Mouse (Mus musculus) heart, embryonic 15.5 days (tissue): Measurements from ENCODE around the gene Slc26a10. TPM values are rescaled to one million over a fixed set of nuclear protein-coding genes. Genes with fewer than 3 reads are reported as not detected.

Experiments used
- ATAC-seq: fragments of 200-750 bp; cut with Nextera tagmentation; replicated peaks from 2 replicates; pipeline ENCODE4 v1.8.0; 2017; ENCODE audit warnings: low read depth, moderate TSS enrichment; ENCODE audit not compliant: insufficient number of reproducible peaks, insufficient read depth, low FRiP score
- H3K27ac ChIP-seq: fragments of 300-500 bp; sonication (generic); 2 replicates; pipeline ENCODE4 v1.5.1; 2015; ENCODE audit warnings: mild to moderate bottlenecking, inconsistent platforms
- H3K27me3 ChIP-seq: fragments of 300-500 bp; sonication (generic); 2 replicates; pipeline ENCODE4 v1.6.1; 2015; ENCODE audit warnings: inconsistent platforms
- H3K36me3 ChIP-seq: fragments of 300-500 bp; sonication (generic); 2 replicates; pipeline ENCODE4 v1.6.1; 2015; ENCODE audit warnings: mild to moderate bottlenecking, inconsistent platforms
- H3K4me1 ChIP-seq: fragments of 300-500 bp; sonication (generic); replicated peaks from 2 replicates; pipeline ENCODE4 v1.6.1; 2015; ENCODE audit warnings: inconsistent platforms
- H3K4me2 ChIP-seq: fragments of 300-500 bp; sonication (generic); 2 replicates; pipeline ENCODE4 v1.6.1; 2015; ENCODE audit warnings: inconsistent platforms, mild to moderate bottlenecking, moderate library complexity
- H3K4me3 ChIP-seq: fragments of 300-500 bp; sonication (generic); 2 replicates; pipeline ENCODE4 v1.5.1; 2015; ENCODE audit warnings: mild to moderate bottlenecking, inconsistent platforms
- H3K9ac ChIP-seq: fragments of 300-500 bp; sonication (generic); 2 replicates; pipeline ENCODE4 v1.6.1; 2015; ENCODE audit warnings: mild to moderate bottlenecking, inconsistent platforms
- H3K9me3 ChIP-seq: fragments of 300-500 bp; sonication (generic); replicated peaks from 2 replicates; pipeline ENCODE4 v1.6.1; 2016; ENCODE audit warnings: inconsistent platforms
- WGBS: fragments of 180-500 bp; shearing (Covaris S2); methylation state at CpG from one replicate; pipeline ENCODE4 v1.1.7; 2015; ENCODE audit warnings: mixed read lengths; 5-methylcytosine and 5-hydroxymethylcytosine counted together
- polyA plus RNA-seq: library from polyadenylated mRNA; unstranded; fragments of >200 nt; fragmentation: Nextera tagmentation; extraction: Ambion mirVana; gene quantifications from 2 replicates; pipeline ENCODE4 v1.2.1, GENCODE M21; 2015

Slc26a10 gene
- polyA plus RNA-seq, 1 experiment from 2014 or later = 15.6 TPM

GRCm38 (mm10) chr10:127180695-127181047 lies 226 bp upstream of the Slc26a10 start:
- 0 out of 2 replicates have a peak overlapping the region, but pooled peaks have one; percentile 37 for H3K27ac ChIP-seq
- H3K9ac ChIP-seq = 0 out of 2 replicates have a peak overlapping the region, but pooled peaks have one; percentile 32
- no peak for ATAC-seq
- H3K27me3 ChIP-seq = peaks cover 97% of the 10 kb centered on the region
- no peaks in the 10 kb centered on the region for H3K36me3 ChIP-seq
- H3K4me2 ChIP-seq = peak overlapping the region; percentile 60
- peak overlapping the region; percentile 41; the same call in 1 of the 2 replicates for H3K4me3 ChIP-seq
- no peaks in the 10 kb centered on the region for H3K9me3 ChIP-seq
- 19% methylated on average over 3 of the region's 3 CpGs for WGBS
- peaks cover 39% of the 10 kb centered on the region for H3K4me1 ChIP-seq

- Histone ChIP-seq H3K4me3 (peak overlapping the region; percentile 41), H3K9ac (no peak overlapping the region), H3K27me3 (peaks cover 93% of the 10 kb centered on the region), H3K36me3 (no peaks in the 10 kb centered on the region), H3K9me3 (no peaks in the 10 kb centered on the region), H3K27ac (no peak overlapping the region), H3K4me1 (peaks cover 32% of the 10 kb centered on the region), H3K4me2 (peak overlapping the region; percentile 71)
- 5% methylated on average over 41 of the region's 41 CpGs for WGBS
- no peak for ATAC-seq
Observed at GRCm38 (mm10) chr10:127178286-127179027, 2.0 kb downstream of the Slc26a10 start.

GRCm38 (mm10) chr10:127177719-127178118 lies 2.7 kb downstream of the Slc26a10 start:
- no peak overlapping the region for H3K9ac ChIP-seq
- peaks cover 32% of the 10 kb centered on the region for H3K4me1 ChIP-seq
- peak overlapping the region; percentile 71 for H3K4me2 ChIP-seq
- H3K27me3 ChIP-seq = peaks cover 85% of the 10 kb centered on the region
- peak overlapping the region; percentile 41 for H3K4me3 ChIP-seq
- peak; percentile 20; the same call in 1 of the 2 replicates for ATAC-seq
- no peaks in the 10 kb centered on the region for H3K36me3 ChIP-seq
- no peaks in the 10 kb centered on the region for H3K9me3 ChIP-seq
- no peak overlapping the region for H3K27ac ChIP-seq
- 2% methylated on average over 23 of the region's 23 CpGs for WGBS

GRCm38 (mm10) chr10:127177235-127177634 lies 3.2 kb downstream of the Slc26a10 start:
- Histone ChIP-seq H3K9me3 (no peaks in the 10 kb centered on the region), H3K27ac (no peak overlapping the region), H3K4me2 (peak overlapping the region; percentile 71), H3K27me3 (peaks cover 84% of the 10 kb centered on the region), H3K36me3 (no peaks in the 10 kb centered on the region), H3K4me3 (0 out of 2 replicates have a peak overlapping the region, but pooled peaks have one; percentile 41), H3K4me1 (peaks cover 32% of the 10 kb centered on the region), H3K9ac (no peak overlapping the region)
- no peak for ATAC-seq
- 21% methylated on average over 9 of the region's 9 CpGs for WGBS

GRCm38 (mm10) chr10:127176756-127177155 lies 3.7 kb downstream of the Slc26a10 start:
- Histone ChIP-seq H3K27me3 (peaks cover 84% of the 10 kb centered on the region), H3K4me3 (no peak overlapping the region), H3K36me3 (no peaks in the 10 kb centered on the region), H3K9me3 (no peaks in the 10 kb centered on the region), H3K4me1 (peaks cover 32% of the 10 kb centered on the region), H3K9ac (no peak overlapping the region), H3K27ac (no peak overlapping the region), H3K4me2 (0 out of 2 replicates have a peak overlapping the region, but pooled peaks have one; percentile 7)
- WGBS = 10% methylated on average over 7 of the region's 7 CpGs
- no peak for ATAC-seq

- 43% methylated on average over 3 of the region's 3 CpGs for WGBS
- no peak for ATAC-seq
- H3K27ac ChIP-seq = no peak overlapping the region
- peaks cover 34% of the 10 kb centered on the region for H3K4me1 ChIP-seq
- H3K9ac ChIP-seq = no peak overlapping the region
- no peaks in the 10 kb centered on the region for H3K36me3 ChIP-seq
- H3K4me2 ChIP-seq = no peak overlapping the region
- peaks cover 85% of the 10 kb centered on the region for H3K27me3 ChIP-seq
- no peak overlapping the region for H3K4me3 ChIP-seq
- H3K9me3 ChIP-seq = no peaks in the 10 kb centered on the region
Observed at GRCm38 (mm10) chr10:127176228-127176627, 4.2 kb downstream of the Slc26a10 start.

- WGBS = 82% methylated on average over 7 of the region's 7 CpGs
- no peaks in the 10 kb centered on the region for H3K36me3 ChIP-seq
- H3K9me3 ChIP-seq = no peaks in the 10 kb centered on the region
- H3K4me2 ChIP-seq = no peak overlapping the region
- H3K4me1 ChIP-seq = peaks cover 38% of the 10 kb centered on the region
- H3K27me3 ChIP-seq = peaks cover 85% of the 10 kb centered on the region
- no peak overlapping the region for H3K9ac ChIP-seq
- no peak overlapping the region for H3K4me3 ChIP-seq
- no peak overlapping the region for H3K27ac ChIP-seq
- no peak for ATAC-seq
Observed at GRCm38 (mm10) chr10:127174170-127174569, 6.3 kb downstream of the Slc26a10 start.

GRCm38 (mm10) chr10:127173148-127174065 lies 7.0 kb downstream of the Slc26a10 start:
- H3K4me3 ChIP-seq = no peak overlapping the region
- H3K27ac ChIP-seq = no peak overlapping the region
- no peaks in the 10 kb centered on the region for H3K9me3 ChIP-seq
- no peak overlapping the region for H3K4me2 ChIP-seq
- ATAC-seq = no peak
- no peaks in the 10 kb centered on the region for H3K36me3 ChIP-seq
- H3K4me1 ChIP-seq = peaks cover 34% of the 10 kb centered on the region
- 76% methylated on average over 16 of the region's 16 CpGs for WGBS
- peaks cover 84% of the 10 kb centered on the region for H3K27me3 ChIP-seq
- no peak overlapping the region for H3K9ac ChIP-seq

GRCm38 (mm10) chr10:127171631-127172200 lies 8.7 kb downstream of the Slc26a10 start:
- Histone ChIP-seq H3K4me2 (no peak overlapping the region), H3K36me3 (no peaks in the 10 kb centered on the region), H3K4me1 (peaks cover 23% of the 10 kb centered on the region), H3K9me3 (no peaks in the 10 kb centered on the region), H3K9ac (no peak overlapping the region), H3K27me3 (peaks cover 84% of the 10 kb centered on the region), H3K27ac (no peak overlapping the region), H3K4me3 (no peak overlapping the region)
- 76% methylated on average over 15 of the region's 15 CpGs for WGBS
- ATAC-seq = no peak

- WGBS = 1% methylated on average over 29 of the region's 29 CpGs
- peak overlapping the region; percentile 8; the same call in 1 of the 2 replicates for H3K9ac ChIP-seq
Observed at GRCm38 (mm10) chr10:127170837-127171272, 9.6 kb downstream of the Slc26a10 start.

GRCm38 (mm10) chr10:127170002-127170401 lies 10.4 kb downstream of the Slc26a10 start:
- peaks cover 86% of the 10 kb centered on the region for H3K27me3 ChIP-seq
- no peak overlapping the region for H3K27ac ChIP-seq
- H3K9ac ChIP-seq = no peak overlapping the region
- WGBS = 8% methylated on average over 22 of the region's 22 CpGs
- peak overlapping the region; percentile 44 for H3K4me3 ChIP-seq
- H3K4me1 ChIP-seq = peaks cover 36% of the 10 kb centered on the region
- H3K4me2 ChIP-seq = peak overlapping the region; percentile 72
- ATAC-seq = no peak
- H3K36me3 ChIP-seq = no peaks in the 10 kb centered on the region
- no peaks in the 10 kb centered on the region for H3K9me3 ChIP-seq

More at GRCm38 (mm10) chr10:127170837-127171272, 9.6 kb downstream of the Slc26a10 start:
- Histone ChIP-seq H3K27ac (no peak overlapping the region), H3K27me3 (peaks cover 84% of the 10 kb centered on the region), H3K4me1 (peaks cover 28% of the 10 kb centered on the region), H3K4me2 (peak overlapping the region; percentile 72), H3K4me3 (peak overlapping the region; percentile 44), H3K36me3 (no peaks in the 10 kb centered on the region), H3K9me3 (no peaks in the 10 kb centered on the region)
- ATAC-seq = peak; percentile 45; the same call in 1 of the 2 replicates
